Mouse (Mus musculus): Measurements from ENCODE around the gene Eps15. TPM values are rescaled to one million over a fixed set of nuclear protein-coding genes. Genes with fewer than 3 reads are reported as not detected.
"Not testable (repeated sequence)": the region's sequence is repeated elsewhere in the genome, so short reads cannot be mapped to it uniquely, and the experiment has no call there.

The Eps15 gene
- polyA plus RNA-seq, 1 experiment from 2014 or later = 38.3 TPM

DNA sequence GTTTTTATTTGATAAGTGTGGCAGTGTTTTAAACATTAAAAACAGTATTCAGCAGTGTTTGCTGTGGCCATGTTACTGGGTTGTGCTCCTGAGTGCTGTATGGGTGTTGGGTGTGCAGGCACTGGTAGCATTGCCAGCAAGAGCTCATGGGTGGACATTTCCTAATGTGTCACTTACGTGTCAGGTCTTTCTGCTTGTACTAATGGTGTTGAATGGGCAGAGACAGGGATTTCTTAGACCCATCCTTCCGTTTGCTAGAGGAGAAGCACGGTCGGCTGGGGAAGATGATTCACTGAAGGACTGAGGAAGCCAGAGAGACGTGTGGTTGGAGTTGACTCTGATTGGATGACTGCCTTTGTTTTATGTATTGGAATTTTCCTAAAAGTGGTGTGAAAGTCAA lies 63.8 kb downstream of the Eps15 start:
- H3K9ac ChIP-seq = peak overlapping the region; percentile 49
- H3K4me2 ChIP-seq = peak overlapping the region; percentile 52

GRCm38 (mm10) chr4:109378107-109378506 lies 98.0 kb downstream of the Eps15 start:
- Histone ChIP-seq H3K9me3 (replicated peaks) (no peaks in the 10 kb centered on the region), H3K9ac (no peak overlapping the region), H3K36me3 (ENCODE audit: poor library complexity, severe bottlenecking) (peaks cover 48% of the 10 kb centered on the region), H3K4me2 (no peak overlapping the region), H3K4me3 (no peak overlapping the region), H3K27me3 (no peaks in the 10 kb centered on the region), H3K4me1 (peaks cover 7% of the 10 kb centered on the region; the same call in 1 of the 2 replicates), H3K27ac (no peak overlapping the region)
- 90% methylated on average over 1 of the region's 1 CpGs for WGBS
- ATAC-seq = no peak

More for the DNA sequence above, 63.8 kb downstream of the Eps15 start:
- no peak for ATAC-seq
- Histone ChIP-seq H3K9me3 (replicated peaks) (no peaks in the 10 kb centered on the region), H3K4me3 (peak overlapping the region; percentile 37), H3K27me3 (no peaks in the 10 kb centered on the region), H3K27ac (no peak overlapping the region), H3K4me1 (no peaks in the 10 kb centered on the region), H3K36me3 (ENCODE audit: poor library complexity, severe bottlenecking) (no peaks in the 10 kb centered on the region)
- WGBS = 77% methylated on average over 5 of the region's 5 CpGs

DNA sequence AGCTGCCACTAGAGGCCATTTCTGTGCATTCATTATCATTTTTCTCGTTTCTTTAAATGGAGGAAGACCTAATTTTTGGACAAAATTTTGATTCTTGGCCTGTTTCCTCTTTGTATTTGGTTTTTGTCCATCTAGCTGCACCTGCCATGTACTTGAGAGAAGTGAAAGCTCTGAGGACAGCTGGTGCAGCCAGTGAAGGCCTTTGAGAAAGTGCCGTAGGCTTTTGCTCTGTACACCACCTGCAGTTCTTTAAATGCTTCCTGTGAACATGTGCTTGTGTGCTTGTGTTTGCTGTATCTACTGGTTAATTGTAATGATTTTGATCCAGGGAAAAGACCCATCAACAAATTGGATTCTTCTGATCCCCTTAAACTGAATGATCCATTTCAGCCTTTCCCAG lies 102.4 kb downstream of the Eps15 start:
- Histone ChIP-seq H3K27me3 (no peaks in the 10 kb centered on the region), H3K4me3 (no peak overlapping the region), H3K4me2 (no peak overlapping the region), H3K36me3 (ENCODE audit: poor library complexity, severe bottlenecking) (peaks cover 26% of the 10 kb centered on the region), H3K27ac (no peak overlapping the region), H3K9me3 (replicated peaks) (no peaks in the 10 kb centered on the region), H3K4me1 (peaks cover 14% of the 10 kb centered on the region), H3K9ac (no peak overlapping the region)
- no peak for ATAC-seq
- 63% methylated on average over 2 of the region's 2 CpGs for WGBS

DNA sequence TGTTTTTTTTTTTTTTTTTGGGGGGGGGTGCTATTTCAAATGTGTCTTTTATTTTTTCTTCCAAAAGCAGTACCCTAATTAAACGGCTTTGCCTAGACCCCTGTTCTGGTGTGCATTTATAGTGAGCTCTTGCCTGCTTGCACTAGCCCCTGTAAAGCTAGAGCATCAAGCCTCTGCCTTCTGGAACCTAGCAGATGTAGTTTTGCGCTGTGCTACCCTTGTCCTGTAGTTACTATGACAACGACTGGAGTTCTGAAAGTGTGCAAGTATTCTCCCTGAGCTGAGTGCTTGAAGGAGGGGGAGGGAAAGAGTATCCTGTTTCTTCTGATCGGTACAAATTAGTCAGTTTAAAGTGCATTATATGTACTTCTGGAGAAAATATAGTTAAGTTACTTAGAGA lies 105.5 kb downstream of the Eps15 start:
- H3K27me3 ChIP-seq = no peaks in the 10 kb centered on the region
- H3K4me2 ChIP-seq = no peak overlapping the region
- H3K9ac ChIP-seq = no peak overlapping the region
- H3K9me3 ChIP-seq (replicated peaks) = no peaks in the 10 kb centered on the region
- peak; percentile 57; the same call in 1 of the 2 replicates for ATAC-seq
- no peak overlapping the region for H3K27ac ChIP-seq
- no peak overlapping the region for H3K4me3 ChIP-seq
- peaks cover 11% of the 10 kb centered on the region; the same call in 1 of the 2 replicates for H3K36me3 ChIP-seq (ENCODE audit: poor library complexity, severe bottlenecking)
- WGBS = 22% methylated on average over 4 of the region's 4 CpGs
- peaks cover 14% of the 10 kb centered on the region for H3K4me1 ChIP-seq

GRCm38 (mm10) chr4:109393229-109393779 lies 113.2 kb downstream of the Eps15 start:
- no peak overlapping the region for H3K27ac ChIP-seq
- H3K27me3 ChIP-seq = 0 out of 2 replicates have a peak, but pooled peaks cover 2% of the 10 kb centered on the region
- no peak overlapping the region for H3K9ac ChIP-seq
- ATAC-seq = no peak
- peaks cover 4% of the 10 kb centered on the region; the same call in 1 of the 2 replicates for H3K36me3 ChIP-seq (ENCODE audit: poor library complexity, severe bottlenecking)
- H3K4me2 ChIP-seq = no peak overlapping the region
- WGBS = 89% methylated on average over 6 of the region's 6 CpGs
- H3K9me3 ChIP-seq (replicated peaks) = no peaks in the 10 kb centered on the region
- H3K4me1 ChIP-seq = peaks cover 5% of the 10 kb centered on the region
- H3K4me3 ChIP-seq = no peak overlapping the region

- H3K36me3 ChIP-seq (ENCODE audit: poor library complexity, severe bottlenecking) = 0 out of 2 replicates have a peak, but pooled peaks cover 4% of the 10 kb centered on the region
- 0 out of 2 replicates have a peak, but pooled peaks cover 2% of the 10 kb centered on the region for H3K27me3 ChIP-seq
- no peak overlapping the region for H3K27ac ChIP-seq
- peak; percentile 27; the same call in 1 of the 2 replicates for ATAC-seq
- no peak overlapping the region for H3K4me3 ChIP-seq
- 9% methylated on average over 12 of the region's 13 CpGs for WGBS
- H3K9ac ChIP-seq = 0 out of 2 replicates have a peak overlapping the region, but pooled peaks have one; percentile 23
- peak overlapping the region; percentile 42 for H3K4me2 ChIP-seq
- H3K9me3 ChIP-seq (replicated peaks) = no peaks in the 10 kb centered on the region
- H3K4me1 ChIP-seq = peaks cover 5% of the 10 kb centered on the region
Measured at GRCm38 (mm10) chr4:109393902-109394301, 113.8 kb downstream of the Eps15 start.

- no peaks in the 10 kb centered on the region for H3K36me3 ChIP-seq (ENCODE audit: poor library complexity, severe bottlenecking)
- 0 out of 2 replicates have a peak, but pooled peaks cover 2% of the 10 kb centered on the region for H3K27me3 ChIP-seq
- no peaks in the 10 kb centered on the region for H3K9me3 ChIP-seq (replicated peaks)
- peak; percentile 30; the same call in 1 of the 2 replicates for ATAC-seq
- H3K4me3 ChIP-seq = no peak overlapping the region
- H3K27ac ChIP-seq = no peak overlapping the region
- 32% methylated on average over 13 of the region's 13 CpGs for WGBS
- peak overlapping the region; percentile 42 for H3K4me2 ChIP-seq
- H3K9ac ChIP-seq = 0 out of 2 replicates have a peak overlapping the region, but pooled peaks have one; percentile 23
- peaks cover 5% of the 10 kb centered on the region for H3K4me1 ChIP-seq
Measured at GRCm38 (mm10) chr4:109394314-109395074, 114.4 kb downstream of the Eps15 start.

GRCm38 (mm10) chr4:109400366-109400980 lies 120.4 kb downstream of the Eps15 start:
- H3K4me2 ChIP-seq = no peak overlapping the region
- no peaks in the 10 kb centered on the region for H3K36me3 ChIP-seq (ENCODE audit: poor library complexity, severe bottlenecking)
- H3K4me1 ChIP-seq = peaks cover under 1% of the 10 kb centered on the region; the same call in 1 of the 2 replicates
- no peak overlapping the region for H3K9ac ChIP-seq
- H3K9me3 ChIP-seq (replicated peaks) = no peaks in the 10 kb centered on the region
- 89% methylated on average over 10 of the region's 10 CpGs for WGBS
- no peak for ATAC-seq
- H3K27ac ChIP-seq = no peak overlapping the region
- no peaks in the 10 kb centered on the region for H3K27me3 ChIP-seq
- no peak overlapping the region for H3K4me3 ChIP-seq

- H3K4me2 ChIP-seq = no peak overlapping the region
- no peak overlapping the region for H3K27ac ChIP-seq
- ATAC-seq = no peak
- 74% methylated on average over 5 of the region's 5 CpGs for WGBS
- no peaks in the 10 kb centered on the region for H3K27me3 ChIP-seq
- no peaks in the 10 kb centered on the region for H3K36me3 ChIP-seq (ENCODE audit: poor library complexity, severe bottlenecking)
- H3K9ac ChIP-seq = no peak overlapping the region
- peaks cover 8% of the 10 kb centered on the region for H3K4me1 ChIP-seq
- H3K9me3 ChIP-seq (replicated peaks) = no peaks in the 10 kb centered on the region
- no peak overlapping the region for H3K4me3 ChIP-seq
Measured at GRCm38 (mm10) chr4:109401176-109401689, 121.2 kb downstream of the Eps15 start.

GRCm38 (mm10) chr4:109404908-109405307 lies 124.8 kb downstream of the Eps15 start:
- WGBS = 85% methylated on average over 3 of the region's 3 CpGs
- not testable (repeated sequence) for ATAC-seq; H3K9me3 ChIP-seq (replicated peaks)

GRCm38 (mm10) chr4:109405415-109405814 lies 125.3 kb downstream of the Eps15 start:
- peak overlapping the region; percentile 100; the same call in 1 of the 2 replicates for H3K4me2 ChIP-seq
- peaks cover 16% of the 10 kb centered on the region for H3K4me1 ChIP-seq
- no peaks in the 10 kb centered on the region for H3K9me3 ChIP-seq (replicated peaks)
- no peak overlapping the region for H3K9ac ChIP-seq
- 0 out of 2 replicates have a peak overlapping the region, but pooled peaks have one; percentile 25 for H3K27ac ChIP-seq
- no peak overlapping the region for H3K4me3 ChIP-seq
- 49% methylated on average over 8 of the region's 8 CpGs for WGBS
- peaks cover 10% of the 10 kb centered on the region; the same call in 1 of the 2 replicates for H3K27me3 ChIP-seq
- ATAC-seq = peak; percentile 58
- H3K36me3 ChIP-seq (ENCODE audit: poor library complexity, severe bottlenecking) = no peaks in the 10 kb centered on the region

More at GRCm38 (mm10) chr4:109404908-109405307, 124.8 kb downstream of the Eps15 start:
- H3K27me3 ChIP-seq; H3K4me3 ChIP-seq; H3K4me2 ChIP-seq; H3K27ac ChIP-seq; H3K36me3 ChIP-seq (ENCODE audit: poor library complexity, severe bottlenecking); H3K9ac ChIP-seq: not testable (repeated sequence)
- H3K4me1 ChIP-seq = peaks cover 16% of the 10 kb centered on the region

All from forebrain, embryonic 13.5 days (tissue).